Mouse (Mus musculus) G1E (cell line): ENCODE measurements around the gene Top3b.

Source experiments
- CTCF ChIP-seq: IDR thresholded peaks from 2 replicates; pipeline ENCODE4 v1.5.1; 2012; ENCODE audit warnings: low read depth, low read length, inconsistent platforms, mixed read lengths
- GATA1 ChIP-seq: IDR thresholded peaks from 2 replicates; pipeline ENCODE4 v1.6.1; 2012; ENCODE audit warnings: borderline replicate concordance, low read length, inconsistent platforms, mixed read lengths
- GATA2 ChIP-seq: IDR thresholded peaks from 2 replicates; pipeline ENCODE4 v1.6.1; 2012; ENCODE audit warnings: low read depth, low read length, inconsistent platforms, borderline replicate concordance
- TAL1 ChIP-seq: conservative IDR thresholded peaks from 2 replicates; pipeline ENCODE4 v1.6.1; 2012; ENCODE audit warnings: low read depth, low read length, inconsistent platforms, mixed read lengths

GRCm38 (mm10) chr16:16825476-16825875, 45.1 kb upstream of the Top3b start:
- TF ChIP-seq CTCF (no peak), GATA1 (no peak), GATA2 (no peak), TAL1 (no peak)
